Mouse (Mus musculus) C2C12 (cell line): ENCODE results near the gene Gm20683.
"Not testable (repeated sequence)": the region's sequence is repeated elsewhere in the genome, so short reads cannot be mapped to it uniquely, and the experiment has no call there.

ENCODE experiments used
- CEBPB ChIP-seq: IDR thresholded peaks from one replicate; pipeline ENCODE4 v1.6.1; 2011; ENCODE audit warnings: low read depth, mild to moderate bottlenecking, control low read depth, moderate library complexity
- CTCF ChIP-seq: IDR thresholded peaks from one replicate; pipeline ENCODE4 v1.5.1; 2011; ENCODE audit not compliant: control insufficient read depth, insufficient read depth, insufficient read length
- FOSL1 ChIP-seq: IDR thresholded peaks from one replicate; pipeline ENCODE4 v1.8.0; 2011; ENCODE audit warnings: mild to moderate bottlenecking, low read length; ENCODE audit not compliant: poor library complexity, insufficient read depth, severe bottlenecking
- MAX ChIP-seq: IDR thresholded peaks from one replicate; pipeline ENCODE4 v1.6.1; 2011; ENCODE audit warnings: mild to moderate bottlenecking, control low read depth
- MYOD1 ChIP-seq: IDR thresholded peaks from one replicate; pipeline ENCODE4 v1.6.1; 2011; ENCODE audit warnings: low read depth; ENCODE audit not compliant: control insufficient read depth, insufficient read length
- MYOG ChIP-seq: IDR thresholded peaks from one replicate; pipeline ENCODE4 v1.6.1; 2011; ENCODE audit not compliant: control insufficient read depth, insufficient read length; ENCODE audit errors: extremely low read depth

DNA sequence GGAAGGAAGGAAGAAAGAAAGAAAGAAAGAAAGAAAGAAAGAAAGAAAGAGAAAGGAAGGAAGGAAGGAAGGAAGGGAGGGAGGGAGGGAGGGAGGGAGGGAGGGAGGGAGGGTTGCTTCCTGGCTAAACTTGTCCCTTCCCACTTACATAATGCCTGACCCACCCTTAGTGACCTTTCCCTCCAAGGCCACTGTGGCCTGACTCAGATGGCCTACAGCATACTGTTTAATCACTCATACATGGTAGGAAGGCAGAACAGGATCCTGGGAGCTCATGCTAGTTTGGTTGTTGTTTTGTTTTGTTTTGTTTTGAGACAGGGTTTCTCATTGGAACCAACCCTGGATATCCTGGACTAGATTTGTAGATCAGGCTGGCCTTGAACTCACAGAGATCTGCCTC is 30.0 kb upstream of the Gm20683 start:
- not testable (repeated sequence) for TF ChIP-seq CEBPB, MYOD1, MYOG, CTCF, MAX, FOSL1
